8 mouse cellular contexts compared by ENCODE assay signal in genomic region chr9:57831267-57832082, GRCm38 (mm10). TPM values are rescaled to one million over a fixed set of nuclear protein-coding genes. Genes with fewer than 3 reads are reported as not detected.
DNase-seq lines count a peak whose midpoint lies in the region; ATAC-seq and TF ChIP-seq lines count a peak whose summit lies in the region.

No protein-coding gene starts in this region.

- no peaks in the 10 kb centered on the region for H3K9me3 ChIP-seq in heart, embryonic 11.5 days (replicated peaks; ENCODE audit: control insufficient read depth, low read length)
- H3K9me3 ChIP-seq in kidney, embryonic 16.5 days (ENCODE audit: low read length), result no peaks in the 10 kb centered on the region

- no peak overlapping the region for H3K9ac ChIP-seq in heart, embryonic 11.5 days (ENCODE audit: low read depth, low read length)
- H3K9ac ChIP-seq in kidney, embryonic 16.5 days (replicated peaks; ENCODE audit: low read length), result no peak overlapping the region

- peak; percentile 77 for DNase-seq in B cell, adult 2 months
- peak; percentile 93 for DNase-seq in liver
- peak; percentile 75 for DNase-seq in splenic B cell, adult 2 months (ENCODE audit: low read depth, low spot score)

- H3K27me3 ChIP-seq in heart, embryonic 11.5 days (ENCODE audit: control insufficient read depth, insufficient read depth, low read length), result no peaks in the 10 kb centered on the region
- H3K27me3 ChIP-seq in kidney, embryonic 16.5 days (ENCODE audit: insufficient read depth, low read length), result peaks cover 28% of the 10 kb centered on the region
- no peaks in the 10 kb centered on the region; the same call in 1 of the 2 replicates for H3K27me3 ChIP-seq in splenic B cell, adult 2 months (ENCODE audit: control insufficient read depth, insufficient read depth, low read length, poor library complexity, severe bottlenecking)

- peak; percentile 90 for ATAC-seq in erythroid progenitor cell, adult 5-6 weeks (replicated peaks; ENCODE audit: low FRiP score, poor library complexity, severe bottlenecking)
- peak; percentile 92 for ATAC-seq in heart, embryonic 11.5 days (replicated peaks; ENCODE audit: insufficient number of reproducible peaks, low FRiP score, low TSS enrichment)
- peak; percentile 96 for ATAC-seq in kidney, embryonic 16.5 days (ENCODE audit: low FRiP score, low TSS enrichment)
- peak; percentile 66 for ATAC-seq in monocyte, adult 5-6 weeks (replicated peaks; ENCODE audit: insufficient number of reproducible peaks, low FRiP score, low TSS enrichment, poor library complexity, severe bottlenecking)

- H3K4me2 ChIP-seq in heart, embryonic 11.5 days, result peak overlapping the region; percentile 53
- H3K4me2 ChIP-seq in kidney, embryonic 16.5 days (replicated peaks; ENCODE audit: low read depth, low read length), result peak overlapping the region; percentile 47

- no peak for TF ChIP-seq POLR2A in bone marrow macrophage, adult 2 months (IDR thresholded peaks at IDR 0.05; ENCODE audit: borderline replicate concordance, low read depth, low read length)

- TF ChIP-seq CTCF in bone marrow macrophage, adult 2 months (IDR thresholded peaks at IDR 0.05; ENCODE audit: low read depth, low read length), result no peak

- 0 out of 2 replicates have a peak overlapping the region, but pooled peaks have one; percentile 6 for H3K4me3 ChIP-seq in bone marrow macrophage, adult 2 months (ENCODE audit: insufficient read depth, low read length)
- H3K4me3 ChIP-seq in heart, embryonic 11.5 days (ENCODE audit: low read depth, low read length), result peak overlapping the region; percentile 20
- H3K4me3 ChIP-seq in kidney, embryonic 16.5 days (ENCODE audit: low read length), result peak overlapping the region; percentile 27

- H3K27ac ChIP-seq in bone marrow macrophage, adult 2 months (ENCODE audit: insufficient read depth, low read depth, low read length), result no peak overlapping the region
- peak overlapping the region; percentile 73 for H3K27ac ChIP-seq in heart, embryonic 11.5 days (ENCODE audit: low read depth, low read length)
- H3K27ac ChIP-seq in kidney, embryonic 16.5 days (ENCODE audit: low read length), result peak overlapping the region; percentile 44

- peaks cover 12% of the 10 kb centered on the region for H3K4me1 ChIP-seq in bone marrow macrophage, adult 2 months (ENCODE audit: control insufficient read depth, insufficient read depth, low read length)
- H3K4me1 ChIP-seq in heart, embryonic 11.5 days (ENCODE audit: control insufficient read depth, insufficient read depth, low read length), result peaks cover 66% of the 10 kb centered on the region
- peaks cover 54% of the 10 kb centered on the region for H3K4me1 ChIP-seq in kidney, embryonic 16.5 days (ENCODE audit: insufficient read depth, low read length)

- 0 out of 2 replicates have a peak, but pooled peaks cover 2% of the 10 kb centered on the region for H3K36me3 ChIP-seq in heart, embryonic 11.5 days (ENCODE audit: control insufficient read depth, insufficient read depth, low read length)
- no peaks in the 10 kb centered on the region for H3K36me3 ChIP-seq in kidney, embryonic 16.5 days (ENCODE audit: insufficient read depth, low read length)
- 0 out of 2 replicates have a peak, but pooled peaks cover 2% of the 10 kb centered on the region for H3K36me3 ChIP-seq in splenic B cell, adult 2 months (ENCODE audit: control insufficient read depth, insufficient read depth, low read length, poor library complexity, severe bottlenecking)

- 14% methylated on average over 24 of the region's 24 CpGs for WGBS in heart, embryonic 11.5 days (ENCODE audit: insufficient replicate concordance)
- WGBS in kidney, embryonic 16.5 days, result 2% methylated on average over 24 of the region's 24 CpGs

RNA-seq across cellular contexts. Expression of gene Arid3b, which starts 5.1 kb away (rescaled TPM):
- 16.0 and 27.9 TPM in 2 replicates for polyA plus RNA-seq in bone marrow macrophage, adult 2 months (2012; ENCODE audit: insufficient read depth, insufficient read length, missing spikeins)
- 7.1 and 8.3 TPM in 2 replicates for total RNA-seq in erythroid progenitor cell, adult 5-6 weeks (2015; ENCODE audit: low replicate concordance)
- 0.83 and 1.8 TPM in 2 replicates for total RNA-seq in erythroid progenitor cell, adult 5-6 weeks (2017; ENCODE audit: low replicate concordance)
- polyA plus RNA-seq in heart, embryonic 11.5 days (2014; fragmentation: Nextera tagmentation; extraction: Ambion mirVana), result 28.0 and 31.7 TPM in 2 replicates
- 6.0 and 8.6 TPM in 2 replicates for polyA plus RNA-seq in kidney, embryonic 16.5 days (2015; fragmentation: Nextera tagmentation; extraction: Ambion mirVana)
- 9.1 to 26.5 TPM (median 10.0 TPM) in 3 replicates for total RNA-seq in monocyte, adult 5-6 weeks (2017)
